Mouse (Mus musculus) left cerebral cortex, adult 2 months (tissue): ENCODE results near the gene Pyy. TPM values are rescaled to one million over a fixed set of nuclear protein-coding genes. Genes with fewer than 3 reads are reported as not detected.

ENCODE experiments used
- DNase-seq, 2 experiments: peaks; one replicate each; pipeline ENCODE4 v3.0.0; 2021 to 2022; ENCODE audit warnings: low spot score in 2 of 2, mixed read lengths in 1 of 2; ENCODE audit errors: extremely low spot score in 1 of 2
- H3K27ac ChIP-seq: fragments of 200-600 bp; 2 replicates; pipeline ENCODE4 v1.8.1; 2022
- H3K4me3 ChIP-seq: fragments of 200-600 bp; 2 replicates; pipeline ENCODE4 v1.8.1; 2022
- CTCF ChIP-seq: fragments of 200-600 bp; IDR thresholded peaks from 2 replicates; pipeline ENCODE4 v1.8.1; 2022; ENCODE audit warnings: antibody characterized with exemption, mild to moderate bottlenecking, moderate library complexity
- intact Hi-C: fragments of 180-260 bp; cut with DNase I; formaldehyde crosslinking; loops from one replicate; pipeline ENCODE4 v1.15.1; 2025
- total RNA-seq, 2 experiments: library from RNA; stranded (reverse); gene quantifications; 2 replicates each; pipeline ENCODE4 v1.2.3; 2021

Gene Pyy
- total RNA-seq, 2 experiments from 2014 or later, result not detected

DNA sequence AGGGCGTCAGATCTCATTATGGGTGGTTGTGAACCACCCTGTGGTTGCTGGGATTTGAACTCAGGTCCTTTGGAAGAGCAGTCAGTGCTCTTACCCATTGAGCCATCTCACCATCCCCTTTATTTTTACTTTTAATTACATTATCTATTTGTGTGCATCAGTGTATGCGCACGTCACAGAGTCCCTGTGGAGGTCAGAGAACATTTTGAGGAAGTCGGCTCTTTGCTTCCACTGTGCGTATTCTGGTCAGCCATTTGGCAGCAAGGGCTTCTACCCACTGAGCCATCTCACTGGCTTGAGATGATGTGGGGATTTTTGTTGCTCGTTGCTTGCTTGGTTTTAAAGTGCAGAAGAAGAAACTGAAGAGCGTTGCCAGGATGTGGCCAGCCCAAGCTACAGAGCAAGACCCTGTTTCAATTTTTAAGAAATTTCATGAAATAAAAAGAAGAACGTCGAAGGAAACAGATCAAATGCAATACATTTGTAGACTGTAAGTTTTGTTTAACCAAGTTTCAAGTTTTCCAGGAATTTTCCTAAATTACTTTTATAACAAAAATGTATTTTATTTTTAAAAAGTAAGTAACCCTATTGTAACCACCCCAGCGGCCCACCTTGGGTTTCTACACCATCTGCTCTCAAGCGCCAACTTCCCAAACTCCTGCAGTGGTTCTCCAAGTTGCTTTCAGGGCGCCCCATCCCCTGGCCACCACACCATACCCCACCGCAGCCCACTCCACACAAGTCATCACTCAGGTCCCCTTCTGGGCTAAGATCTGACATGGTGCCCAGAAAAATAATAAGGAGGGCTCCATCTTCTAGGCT is 30.2 kb upstream of the Pyy start:
- intact Hi-C loops, result loop anchor here (1.0 to 2.0 kb wide), 3 partner anchors 36 to 151 kb away; partner anchors contain the start of gene Dusp3
- DNase-seq, result no peak
- Histone ChIP-seq H3K27ac (no peak overlapping the region), H3K4me3 (no peak overlapping the region)
- no peak for TF ChIP-seq CTCF

DNA sequence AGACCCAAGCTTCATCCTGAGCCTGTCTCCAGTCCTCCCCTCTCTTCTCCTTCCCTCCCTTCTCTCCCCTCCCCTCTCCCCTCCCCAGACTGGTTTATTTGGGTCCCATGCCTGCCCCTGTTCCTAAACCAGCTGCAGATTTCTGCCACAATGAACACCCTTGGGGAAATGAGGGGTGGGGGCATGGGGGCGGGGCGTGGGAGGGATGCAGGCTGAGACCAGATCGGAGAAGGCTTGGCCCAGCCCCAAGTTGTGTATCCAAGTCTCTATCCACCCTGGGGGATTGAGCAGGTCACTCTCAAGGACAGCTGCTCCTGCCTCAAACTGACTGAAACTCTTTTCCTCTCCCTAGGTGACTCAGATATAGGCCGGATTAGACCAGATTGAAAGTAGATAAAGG is 26.9 kb upstream of the Pyy start:
- no peak overlapping the region for H3K27ac ChIP-seq
- intact Hi-C loops, result no loop called here
- TF ChIP-seq CTCF, result no peak
- H3K4me3 ChIP-seq, result no peak overlapping the region
- no peak for DNase-seq

DNA sequence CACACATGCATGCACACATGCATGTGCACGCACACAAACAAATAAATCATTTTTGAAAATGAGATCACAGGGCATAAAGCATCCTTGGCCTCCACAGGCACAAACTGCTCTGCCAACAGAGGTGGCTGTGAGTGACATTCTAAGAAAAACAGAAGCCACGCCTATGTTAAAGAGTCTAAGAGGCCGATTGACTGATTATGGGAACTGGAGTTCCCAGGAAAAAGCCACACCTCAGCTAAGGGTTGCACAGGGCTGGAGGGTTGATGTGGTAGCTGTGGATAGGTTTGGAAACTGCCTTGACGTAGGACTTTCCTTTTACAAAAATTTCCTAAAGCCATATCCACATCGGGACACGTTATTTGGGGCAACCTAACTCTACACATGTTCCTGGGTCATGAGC is 9.8 kb upstream of the Pyy start:
- no peak for DNase-seq
- Histone ChIP-seq H3K27ac (no peak overlapping the region), H3K4me3 (no peak overlapping the region)
- no peak for TF ChIP-seq CTCF
- intact Hi-C loops, result no loop called here

DNA sequence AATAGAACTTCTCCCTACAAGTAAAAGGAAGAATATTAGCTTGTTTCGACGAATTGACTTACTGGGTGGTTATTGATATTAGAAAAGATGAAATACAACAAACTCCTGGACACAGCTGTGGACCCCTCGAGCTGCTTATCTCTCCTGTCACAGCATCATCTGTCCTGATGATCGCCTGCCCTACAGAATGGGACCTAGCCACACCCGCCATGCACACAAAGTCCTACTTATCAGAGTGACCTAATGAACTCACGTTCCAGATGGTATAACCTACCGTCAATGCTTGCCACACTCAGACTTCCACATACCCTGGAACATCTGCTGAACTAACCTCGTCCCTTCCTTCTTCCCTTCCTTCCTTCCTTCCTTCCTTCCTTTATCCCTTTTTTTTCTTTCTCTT is 8.6 kb upstream of the Pyy start:
- DNase-seq, result no peak
- intact Hi-C loops, result no loop called here
- TF ChIP-seq CTCF, result no peak
- Histone ChIP-seq H3K4me3 (no peak overlapping the region), H3K27ac (no peak overlapping the region)

DNA sequence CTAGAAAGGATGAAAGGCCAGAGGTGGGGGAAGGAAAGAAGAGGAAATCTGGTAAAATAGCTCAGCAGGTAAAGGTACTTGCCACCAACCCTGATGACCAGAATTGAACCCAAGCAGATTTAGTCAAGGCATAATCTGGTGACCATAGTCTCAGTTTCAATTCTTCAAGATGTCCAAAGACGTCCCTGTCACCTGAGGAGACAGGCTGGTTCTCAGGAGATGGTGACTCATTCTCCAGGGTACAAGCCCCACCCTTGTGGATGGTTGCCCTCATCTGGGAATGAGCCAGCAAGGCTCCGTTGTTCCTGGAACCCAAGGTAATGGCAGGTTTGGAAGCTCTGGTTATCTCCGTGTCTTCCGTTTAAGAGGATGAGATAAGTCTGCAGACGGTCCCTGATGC is 3.9 kb upstream of the Pyy start:
- no peak for TF ChIP-seq CTCF
- Histone ChIP-seq H3K4me3 (no peak overlapping the region), H3K27ac (no peak overlapping the region)
- DNase-seq, result no peak
- intact Hi-C loops, result no loop called here

DNA sequence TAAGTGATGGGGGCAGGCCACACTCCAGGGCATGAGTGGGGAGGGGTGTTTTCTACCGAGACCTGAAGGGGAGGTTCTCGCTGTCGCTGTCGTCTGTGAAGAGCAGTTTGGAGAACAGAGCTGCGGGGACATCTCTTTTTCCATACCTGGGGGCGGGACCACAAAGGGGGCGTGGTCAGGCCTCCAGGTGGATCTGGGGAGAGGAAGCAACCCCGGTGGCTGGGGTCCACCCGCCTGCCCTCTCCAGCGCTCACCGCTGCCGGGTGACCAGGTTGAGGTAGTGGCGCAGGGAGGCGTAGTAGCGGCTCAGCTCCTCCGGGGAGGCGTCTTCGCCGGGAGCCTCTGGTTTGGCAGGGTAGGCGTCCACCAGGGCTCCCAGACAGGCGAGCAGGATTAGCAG is 721 bp downstream of the Pyy start:
- intact Hi-C loops, result loop anchor here (10.0 kb wide), 1 partner anchor 192 kb away; no protein-coding TSS in a partner anchor
- TF ChIP-seq CTCF, result no peak
- no peak for DNase-seq
- no peak overlapping the region for H3K27ac ChIP-seq
- H3K4me3 ChIP-seq, result no peak overlapping the region

DNA sequence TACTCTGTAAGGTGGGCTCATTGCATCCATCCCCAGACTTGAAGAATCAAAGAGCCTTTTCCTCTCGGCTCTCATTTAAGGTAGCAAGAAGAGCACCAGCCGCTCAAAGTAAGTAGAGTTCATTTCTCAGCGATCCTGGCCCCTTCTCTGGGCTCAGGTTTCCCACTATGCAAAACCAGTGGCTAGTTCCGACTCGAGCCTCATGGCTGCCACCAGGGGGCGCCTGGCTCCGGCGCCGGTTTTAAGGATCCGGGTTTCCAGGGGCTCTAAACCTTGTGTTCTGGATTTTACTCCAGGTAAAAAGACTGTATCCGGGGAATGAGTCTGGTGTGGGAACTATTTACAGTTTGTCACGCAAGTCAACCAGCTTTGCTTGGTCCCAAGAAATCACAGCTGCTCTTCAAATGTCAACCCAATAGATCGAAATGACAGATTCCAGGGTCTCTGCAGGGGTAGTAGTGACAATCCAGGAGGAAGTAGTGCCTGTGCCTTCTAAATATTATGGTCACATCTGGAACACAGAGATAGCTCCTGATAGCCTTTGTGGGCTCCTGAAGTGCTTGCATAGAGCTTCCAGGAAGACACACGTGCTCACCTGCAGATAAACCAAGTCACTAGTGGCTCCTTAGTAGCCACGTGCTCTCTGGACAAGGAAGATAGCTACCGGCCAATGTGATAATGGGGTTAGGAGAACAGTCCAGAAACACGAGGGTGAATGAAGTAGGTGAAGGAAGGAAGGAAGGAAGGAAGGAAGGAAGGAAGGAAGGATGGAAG is 5.0 kb downstream of the Pyy start:
- intact Hi-C loops, result loop anchor here (1.0 to 10.0 kb wide), 3 partner anchors 36 to 188 kb away; partner anchors contain the start of gene Asb16
- H3K4me3 ChIP-seq, result no peak overlapping the region
- DNase-seq, result peak; percentile 62 to 72
- H3K27ac ChIP-seq, result no peak overlapping the region
- TF ChIP-seq CTCF, result peak; percentile 98

DNA sequence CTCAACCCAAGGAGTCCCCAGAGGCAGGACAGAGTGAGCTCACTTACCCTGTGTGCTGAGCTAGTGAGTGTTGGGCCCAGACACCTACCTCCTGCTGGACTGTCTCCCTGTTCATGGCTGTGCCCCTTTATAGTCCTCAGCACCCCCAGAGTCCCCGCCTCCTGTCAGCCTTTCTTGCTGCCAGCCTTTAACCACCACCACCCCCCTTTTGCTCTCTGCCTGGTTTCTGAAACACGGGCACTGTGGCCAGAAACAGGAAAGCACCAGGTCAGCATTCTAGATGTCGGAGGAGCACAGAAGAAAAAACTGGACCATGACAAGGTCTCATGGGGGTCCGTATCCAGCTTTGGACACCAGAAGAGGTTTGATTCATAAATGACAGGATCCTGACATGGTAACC is 6.4 kb downstream of the Pyy start, which contains the start of gene Ppy:
Ppy (minus strand) TSS at position 101 of the 400 bp plus-strand sequence.
- H3K4me3 ChIP-seq, result no peak within 1 kb of the TSS
- no peak for TF ChIP-seq CTCF
- intact Hi-C loops, result loop anchor here (5.0 to 10.0 kb wide), 2 partner anchors 166 to 186 kb away; partner anchors contain the start of gene Asb16

DNA sequence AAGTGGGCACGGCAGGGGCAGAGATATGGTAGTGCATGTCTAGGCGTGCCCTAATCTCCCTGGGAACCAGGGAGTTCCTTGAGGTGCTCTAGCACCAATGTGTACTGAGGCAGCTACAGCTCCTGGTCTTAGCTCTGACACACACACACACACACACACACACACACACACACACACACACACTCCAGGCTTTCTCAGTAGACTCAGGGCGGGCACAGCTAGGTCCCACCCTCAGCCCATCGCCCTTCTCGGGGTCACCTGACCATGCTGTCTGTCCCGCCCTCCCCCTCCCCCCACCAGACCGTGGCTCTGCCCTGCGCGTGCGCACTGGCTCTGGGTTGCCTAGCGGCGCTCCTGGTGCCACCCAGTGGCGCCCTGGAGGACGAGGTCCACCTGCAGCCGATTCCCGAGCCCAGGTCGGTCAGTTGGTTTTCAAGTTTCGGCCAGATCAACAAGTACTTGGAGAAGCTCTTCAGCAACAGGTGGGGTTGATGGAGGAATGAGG is 10.7 kb downstream of the Pyy start:
- intact Hi-C loops, result no loop called here
- peak overlapping the region; percentile 39 for H3K4me3 ChIP-seq
- no peak overlapping the region for H3K27ac ChIP-seq
- TF ChIP-seq CTCF, result peak; percentile 46
- DNase-seq, result peak; percentile 70 to 77

More for the DNA sequence above, 6.4 kb downstream of the Pyy start, which contains the start of gene Ppy:
- H3K27ac ChIP-seq, result no peak within 1 kb of the TSS
- no peak for DNase-seq

DNA sequence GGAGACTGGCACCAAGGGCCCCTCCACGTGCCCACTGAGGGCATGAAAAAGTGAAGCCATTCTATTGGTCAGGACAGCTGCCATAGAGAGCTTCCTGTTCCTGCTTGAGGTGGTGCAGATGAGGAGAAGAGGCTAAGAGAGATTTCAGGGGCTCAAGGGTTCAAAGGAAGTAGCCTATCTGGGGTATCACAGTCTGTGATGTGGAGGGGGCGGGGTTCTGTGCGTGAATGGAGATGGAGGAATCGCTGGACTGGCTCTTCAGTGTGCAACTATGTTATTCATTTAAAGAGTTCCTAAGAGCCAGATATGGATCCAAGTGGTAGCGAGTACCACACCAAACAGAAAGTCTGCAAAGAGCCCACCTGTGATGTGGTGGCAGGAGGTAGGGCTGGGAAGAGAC is 11.2 kb downstream of the Pyy start:
- Histone ChIP-seq H3K27ac (no peak overlapping the region), H3K4me3 (no peak overlapping the region)
- DNase-seq, result no peak
- intact Hi-C loops, result no loop called here
- no peak for TF ChIP-seq CTCF

DNA sequence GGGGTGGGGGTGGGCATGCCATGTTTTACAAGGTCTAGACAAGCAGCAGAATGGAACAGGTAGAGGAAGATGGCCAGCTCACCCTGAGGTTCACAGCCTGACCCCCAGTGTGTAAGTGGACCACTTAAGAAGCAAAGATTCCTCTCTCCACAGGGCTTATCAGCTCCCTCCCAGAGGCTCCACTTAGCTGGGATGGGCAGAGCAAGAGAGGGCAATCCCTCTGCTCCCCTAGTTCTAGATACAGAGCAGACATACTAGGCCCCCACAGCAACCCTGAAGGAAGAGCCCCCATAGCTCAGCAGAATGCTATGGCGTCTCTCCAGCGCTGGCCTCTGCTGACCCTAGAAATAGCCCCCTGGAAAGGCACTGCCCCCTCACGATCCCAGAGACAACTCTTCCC is 12.0 kb downstream of the Pyy start:
- no peak overlapping the region for H3K27ac ChIP-seq
- intact Hi-C loops, result no loop called here
- no peak for DNase-seq
- H3K4me3 ChIP-seq, result no peak overlapping the region
- no peak for TF ChIP-seq CTCF
